Mouse (Mus musculus): Measurements from ENCODE around the gene Ugcg. TPM values are rescaled to one million over a fixed set of nuclear protein-coding genes. Genes with fewer than 3 reads are reported as not detected.

Ugcg gene
- total and polyA plus RNA-seq, 2 experiments from 2014 or later: 6.2 to 19.2 TPM

GRCm38 (mm10) chr4:59253055-59253434 lies 64.0 kb downstream of the Ugcg start:
- Histone ChIP-seq H3K27me3 (ENCODE audit: control insufficient read depth, insufficient read depth, low read length) (no peaks in the 10 kb centered on the region), H3K9ac (replicated peaks; ENCODE audit: low read depth, low read length) (no peak overlapping the region), H3K9me3 (replicated peaks; ENCODE audit: control insufficient read depth, low read length) (no peaks in the 10 kb centered on the region), H3K4me2 (ENCODE audit: low read depth, low read length) (no peak overlapping the region), H3K4me3 (ENCODE audit: low read depth, low read length) (no peak overlapping the region), H3K27ac (ENCODE audit: low read depth) (no peak overlapping the region), H3K4me1 (ENCODE audit: control insufficient read depth, insufficient read depth) (peaks cover 4% of the 10 kb centered on the region; the same call in 1 of the 2 replicates), H3K36me3 (replicated peaks; ENCODE audit: control insufficient read depth, insufficient read depth, low read length) (no peaks in the 10 kb centered on the region)
- ATAC-seq (ENCODE audit: insufficient read depth, low read depth) (no peak), DNase-seq (ENCODE audit: low spot score) (no peak)
- TF ChIP-seq CTCF (IDR thresholded peaks at IDR 0.05; ENCODE audit: low read depth): no peak
- no peak for TF ChIP-seq EP300 (IDR thresholded peaks at IDR 0.05; ENCODE audit: low read depth)
- 48% methylated on average over 5 of the region's 5 CpGs for WGBS

DNA sequence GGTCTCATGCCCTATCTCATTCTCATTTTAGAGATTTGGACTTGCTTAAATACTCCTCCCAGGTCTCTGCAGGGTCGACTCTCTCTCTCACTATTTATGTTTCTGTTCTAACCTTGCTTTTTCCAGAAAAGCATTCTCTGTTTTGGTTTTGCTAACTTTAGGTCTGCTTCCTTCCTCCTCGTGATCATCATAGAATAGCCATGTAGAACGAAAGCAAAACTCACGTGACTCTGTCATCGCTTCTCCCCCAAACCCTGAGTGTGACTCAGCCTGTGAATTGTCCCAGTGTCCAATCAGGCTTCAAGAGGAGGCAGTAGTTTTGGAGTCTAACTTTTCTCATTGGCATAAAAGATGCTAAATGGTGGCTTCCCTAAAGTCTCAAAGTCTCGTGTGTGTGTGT lies 65.3 kb downstream of the Ugcg start:
- no peaks in the 10 kb centered on the region for H3K27me3 ChIP-seq (ENCODE audit: control insufficient read depth, insufficient read depth, low read length)
- no peak overlapping the region for H3K4me3 ChIP-seq (ENCODE audit: low read depth, low read length)
- H3K9me3 ChIP-seq (replicated peaks; ENCODE audit: control insufficient read depth, low read length): no peaks in the 10 kb centered on the region
- peaks cover 4% of the 10 kb centered on the region; the same call in 1 of the 2 replicates for H3K4me1 ChIP-seq (ENCODE audit: control insufficient read depth, insufficient read depth)
- WGBS: 60% methylated on average over 6 of the region's 6 CpGs
- no peak overlapping the region for H3K4me2 ChIP-seq (ENCODE audit: low read depth, low read length)
- no peak overlapping the region for H3K27ac ChIP-seq (ENCODE audit: low read depth)
- H3K36me3 ChIP-seq (replicated peaks; ENCODE audit: control insufficient read depth, insufficient read depth, low read length): no peaks in the 10 kb centered on the region
- no peak for ATAC-seq (ENCODE audit: insufficient read depth, low read depth)
- no peak for DNase-seq (ENCODE audit: low spot score)
- TF ChIP-seq CTCF (IDR thresholded peaks at IDR 0.05; ENCODE audit: low read depth) (no peak), EP300 (IDR thresholded peaks at IDR 0.05; ENCODE audit: low read depth) (no peak)
- H3K9ac ChIP-seq (replicated peaks; ENCODE audit: low read depth, low read length): no peak overlapping the region

GRCm38 (mm10) chr4:59255988-59256387 lies 66.9 kb downstream of the Ugcg start:
- no peak; the same call in 1 of the 2 replicates for ATAC-seq (ENCODE audit: insufficient read depth, low read depth)

GRCm38 (mm10) chr4:59257866-59258265 lies 68.8 kb downstream of the Ugcg start:
- Histone ChIP-seq H3K4me1 (ENCODE audit: control insufficient read depth, insufficient read depth) (peaks cover 2% of the 10 kb centered on the region; the same call in 1 of the 2 replicates), H3K9ac (replicated peaks; ENCODE audit: low read depth, low read length) (no peak overlapping the region), H3K27ac (ENCODE audit: low read depth) (no peak overlapping the region), H3K4me3 (ENCODE audit: low read depth, low read length) (no peak overlapping the region), H3K36me3 (replicated peaks; ENCODE audit: control insufficient read depth, insufficient read depth, low read length) (no peaks in the 10 kb centered on the region), H3K9me3 (replicated peaks; ENCODE audit: control insufficient read depth, low read length) (no peaks in the 10 kb centered on the region), H3K4me2 (ENCODE audit: low read depth, low read length) (no peak overlapping the region), H3K27me3 (ENCODE audit: control insufficient read depth, insufficient read depth, low read length) (no peaks in the 10 kb centered on the region)
- ATAC-seq (ENCODE audit: insufficient read depth, low read depth) (no peak), DNase-seq (ENCODE audit: low spot score) (no peak)
- TF ChIP-seq EP300 (IDR thresholded peaks at IDR 0.05; ENCODE audit: low read depth) (no peak), CTCF (IDR thresholded peaks at IDR 0.05; ENCODE audit: low read depth) (no peak)
- 75% methylated on average over 3 of the region's 3 CpGs for WGBS

More at GRCm38 (mm10) chr4:59255988-59256387, 66.9 kb downstream of the Ugcg start:
- H3K36me3 ChIP-seq (replicated peaks; ENCODE audit: control insufficient read depth, insufficient read depth, low read length): no peaks in the 10 kb centered on the region
- DNase-seq (ENCODE audit: low spot score): no peak
- peaks cover 4% of the 10 kb centered on the region; the same call in 1 of the 2 replicates for H3K4me1 ChIP-seq (ENCODE audit: control insufficient read depth, insufficient read depth)
- no peaks in the 10 kb centered on the region for H3K27me3 ChIP-seq (ENCODE audit: control insufficient read depth, insufficient read depth, low read length)
- no peaks in the 10 kb centered on the region for H3K9me3 ChIP-seq (replicated peaks; ENCODE audit: control insufficient read depth, low read length)
- peak overlapping the region; percentile 20; the same call in 1 of the 2 replicates for H3K27ac ChIP-seq (ENCODE audit: low read depth)
- TF ChIP-seq EP300 (IDR thresholded peaks at IDR 0.05; ENCODE audit: low read depth) (no peak), CTCF (IDR thresholded peaks at IDR 0.05; ENCODE audit: low read depth) (no peak)
- WGBS: 57% methylated on average over 5 of the region's 5 CpGs
- no peak overlapping the region for H3K9ac ChIP-seq (replicated peaks; ENCODE audit: low read depth, low read length)
- no peak overlapping the region for H3K4me2 ChIP-seq (ENCODE audit: low read depth, low read length)
- no peak overlapping the region for H3K4me3 ChIP-seq (ENCODE audit: low read depth, low read length)

DNA sequence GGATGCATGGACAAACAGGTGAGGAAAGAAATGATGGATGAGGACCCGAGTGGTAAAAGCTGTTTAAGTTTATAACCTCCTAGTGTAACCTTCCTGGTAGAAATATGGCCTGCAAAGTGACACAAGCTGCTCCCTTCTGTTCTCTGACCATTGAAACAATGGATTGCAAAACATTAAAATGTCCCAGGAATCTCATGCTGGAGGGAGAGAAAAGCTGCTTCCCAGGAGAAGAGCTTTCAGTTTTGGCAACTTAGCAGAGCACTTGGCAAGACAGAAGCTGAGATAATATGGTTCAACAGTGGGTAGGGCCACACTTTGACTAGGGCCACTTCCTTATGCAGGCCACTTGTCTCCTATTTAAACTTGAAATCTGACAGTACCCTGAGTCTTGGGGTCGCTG lies 69.7 kb downstream of the Ugcg start:
- Histone ChIP-seq H3K9ac (replicated peaks; ENCODE audit: low read depth, low read length) (no peak overlapping the region), H3K27me3 (ENCODE audit: control insufficient read depth, insufficient read depth, low read length) (no peaks in the 10 kb centered on the region), H3K4me1 (ENCODE audit: control insufficient read depth, insufficient read depth) (no peaks in the 10 kb centered on the region), H3K4me3 (ENCODE audit: low read depth, low read length) (no peak overlapping the region), H3K4me2 (ENCODE audit: low read depth, low read length) (no peak overlapping the region), H3K36me3 (replicated peaks; ENCODE audit: control insufficient read depth, insufficient read depth, low read length) (no peaks in the 10 kb centered on the region), H3K27ac (ENCODE audit: low read depth) (no peak overlapping the region), H3K9me3 (replicated peaks; ENCODE audit: control insufficient read depth, low read length) (no peaks in the 10 kb centered on the region)
- TF ChIP-seq EP300 (IDR thresholded peaks at IDR 0.05; ENCODE audit: low read depth) (no peak), CTCF (IDR thresholded peaks at IDR 0.05; ENCODE audit: low read depth) (no peak)
- DNase-seq (ENCODE audit: low spot score) (no peak), ATAC-seq (ENCODE audit: insufficient read depth, low read depth) (no peak)
- WGBS: 78% methylated on average over 2 of the region's 2 CpGs

DNA sequence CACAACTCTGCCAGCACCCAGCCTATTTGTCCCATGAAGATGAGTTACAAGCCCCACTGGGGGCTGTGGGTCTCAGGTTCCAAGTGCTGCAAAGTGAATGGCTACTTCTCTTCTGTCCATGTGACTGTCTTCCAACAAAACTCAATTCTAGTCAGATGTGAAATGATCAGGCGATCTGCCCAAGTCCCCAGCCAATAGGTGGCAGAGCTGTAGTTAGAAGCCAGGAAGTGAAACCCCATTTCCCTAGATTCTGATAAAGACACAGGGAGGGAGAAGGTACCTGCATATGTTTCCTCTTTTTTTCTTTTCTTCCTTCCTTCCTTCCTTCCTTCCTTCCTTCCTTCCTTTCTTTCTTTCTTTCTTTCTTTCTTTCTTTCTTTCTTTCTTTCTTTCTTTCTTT lies 70.7 kb downstream of the Ugcg start:
- no peaks in the 10 kb centered on the region for H3K4me1 ChIP-seq (ENCODE audit: control insufficient read depth, insufficient read depth)
- DNase-seq (ENCODE audit: low spot score) (no peak), ATAC-seq (ENCODE audit: insufficient read depth, low read depth) (no peak)
- no peak overlapping the region for H3K4me2 ChIP-seq (ENCODE audit: low read depth, low read length)
- H3K9me3 ChIP-seq (replicated peaks; ENCODE audit: control insufficient read depth, low read length): no peaks in the 10 kb centered on the region
- no peak overlapping the region for H3K9ac ChIP-seq (replicated peaks; ENCODE audit: low read depth, low read length)
- no peaks in the 10 kb centered on the region for H3K36me3 ChIP-seq (replicated peaks; ENCODE audit: control insufficient read depth, insufficient read depth, low read length)
- WGBS: 88% methylated on average over 1 of the region's 1 CpGs
- no peak overlapping the region for H3K4me3 ChIP-seq (ENCODE audit: low read depth, low read length)
- no peaks in the 10 kb centered on the region for H3K27me3 ChIP-seq (ENCODE audit: control insufficient read depth, insufficient read depth, low read length)
- no peak for TF ChIP-seq EP300 (IDR thresholded peaks at IDR 0.05; ENCODE audit: low read depth)
- TF ChIP-seq CTCF (IDR thresholded peaks at IDR 0.05; ENCODE audit: low read depth): no peak
- no peak overlapping the region for H3K27ac ChIP-seq (ENCODE audit: low read depth)
